Mouse (Mus musculus): ENCODE measurements at regions not wholly inside any gene's neighbourhood (a gene's known extent, or its start where the extent isn't known, plus 50 kb on each side); places are given as distances from the start of the nearest gene placed in this dataset.

DNA sequence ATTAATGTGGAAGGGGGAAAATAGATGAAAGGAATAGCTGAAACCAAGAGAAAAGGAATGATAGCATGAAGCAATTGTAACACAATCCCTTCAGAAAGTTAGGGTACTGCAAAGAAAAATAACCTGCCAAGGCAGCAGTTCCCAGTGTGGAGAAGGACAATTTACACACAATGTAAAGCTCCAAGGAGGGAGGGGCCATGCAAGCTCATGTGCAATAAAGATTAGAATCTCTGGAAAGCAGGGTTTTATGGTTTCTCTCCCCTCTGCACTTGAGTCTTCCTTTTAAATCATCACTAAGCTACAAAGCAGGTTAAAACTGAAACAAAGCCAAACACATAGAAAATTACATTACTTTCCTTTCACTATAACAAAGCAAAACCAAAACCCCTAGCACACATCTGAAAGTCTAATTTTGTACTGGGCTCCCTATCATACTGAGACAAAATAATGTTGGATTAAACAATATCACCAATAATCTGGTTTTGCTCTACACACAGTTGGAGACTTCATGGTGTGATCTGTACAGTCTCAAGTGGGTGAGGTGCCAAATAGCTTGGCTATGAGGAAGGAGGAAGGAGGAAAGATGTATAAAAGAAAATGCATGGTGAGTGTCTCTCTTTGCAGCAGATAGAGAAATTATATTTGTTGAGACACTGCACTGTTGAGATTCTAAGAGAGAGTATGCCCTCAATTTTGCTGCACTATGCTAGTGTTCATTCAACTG is 840.9 kb downstream of the Nova1 start:
- no peaks in the 10 kb centered on the region for H3K9me3 ChIP-seq
- no peaks in the 10 kb centered on the region for H3K4me1 ChIP-seq
- H3K27me3 ChIP-seq (replicated peaks; ENCODE audit: low read depth, poor library complexity, severe bottlenecking) = no peaks in the 10 kb centered on the region
- DNase-seq (ENCODE audit: low spot score) = no peak
- H3K4me3 ChIP-seq = no peak overlapping the region
- H3K36me3 ChIP-seq (replicated peaks) = no peaks in the 10 kb centered on the region
- H3K27ac ChIP-seq (replicated peaks) = no peak overlapping the region

DNA sequence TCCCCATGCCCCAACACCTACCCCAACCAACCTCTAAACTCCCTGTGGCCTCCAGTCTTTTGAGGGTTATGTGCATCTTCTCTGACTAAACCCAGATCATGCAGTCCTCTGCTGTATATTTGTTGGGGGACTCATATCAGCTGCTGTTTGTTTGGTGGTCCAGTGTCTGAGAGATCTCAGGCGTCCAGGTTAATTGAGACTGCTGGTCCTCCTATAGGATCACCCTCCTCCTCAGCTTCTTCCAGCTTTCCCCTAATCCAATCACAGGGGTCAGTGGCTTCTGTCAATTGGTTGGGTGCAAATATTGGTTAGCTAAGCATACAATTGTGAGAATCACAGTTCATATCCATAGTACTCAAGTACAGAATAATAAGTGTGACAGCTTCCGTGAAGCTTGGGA is 842.9 kb downstream of the Nova1 start:
- DNase-seq (ENCODE audit: low spot score) = no peak
- no peaks in the 10 kb centered on the region for H3K9me3 ChIP-seq
- no peaks in the 10 kb centered on the region for H3K4me1 ChIP-seq
- 77% methylated on average over 2 of the region's 2 CpGs for WGBS
- H3K36me3 ChIP-seq (replicated peaks) = no peaks in the 10 kb centered on the region
- no peak overlapping the region for H3K4me3 ChIP-seq
- H3K27me3 ChIP-seq (replicated peaks; ENCODE audit: low read depth, poor library complexity, severe bottlenecking) = no peaks in the 10 kb centered on the region
- H3K27ac ChIP-seq (replicated peaks) = no peak overlapping the region

DNA sequence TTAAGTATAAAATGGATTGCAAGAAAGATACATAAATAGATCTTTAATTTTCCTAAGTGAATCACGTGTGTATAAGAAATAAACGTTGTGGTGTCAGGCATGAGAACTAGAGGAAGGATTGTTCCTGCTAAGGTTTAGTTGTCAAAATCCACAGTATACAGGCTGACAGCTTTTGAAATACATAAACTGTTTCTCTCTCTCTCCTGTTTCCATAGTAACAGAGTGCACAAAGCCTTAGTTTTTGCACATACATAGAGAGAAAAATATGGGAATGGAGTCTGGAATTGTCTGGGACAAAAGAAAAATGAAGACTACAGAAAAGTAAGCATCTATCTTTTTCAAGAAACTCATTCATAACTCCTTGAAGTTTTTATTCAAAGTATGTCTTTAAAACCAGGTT is 848.3 kb downstream of the Nova1 start:
- H3K4me3 ChIP-seq = no peak overlapping the region
- no peaks in the 10 kb centered on the region for H3K27me3 ChIP-seq (replicated peaks; ENCODE audit: low read depth, poor library complexity, severe bottlenecking)
- no peaks in the 10 kb centered on the region for H3K4me1 ChIP-seq
- H3K36me3 ChIP-seq (replicated peaks) = no peaks in the 10 kb centered on the region
- H3K9me3 ChIP-seq = no peaks in the 10 kb centered on the region
- H3K27ac ChIP-seq (replicated peaks) = no peak overlapping the region
- WGBS = 86% methylated on average over 2 of the region's 2 CpGs
- no peak for DNase-seq (ENCODE audit: low spot score)

DNA sequence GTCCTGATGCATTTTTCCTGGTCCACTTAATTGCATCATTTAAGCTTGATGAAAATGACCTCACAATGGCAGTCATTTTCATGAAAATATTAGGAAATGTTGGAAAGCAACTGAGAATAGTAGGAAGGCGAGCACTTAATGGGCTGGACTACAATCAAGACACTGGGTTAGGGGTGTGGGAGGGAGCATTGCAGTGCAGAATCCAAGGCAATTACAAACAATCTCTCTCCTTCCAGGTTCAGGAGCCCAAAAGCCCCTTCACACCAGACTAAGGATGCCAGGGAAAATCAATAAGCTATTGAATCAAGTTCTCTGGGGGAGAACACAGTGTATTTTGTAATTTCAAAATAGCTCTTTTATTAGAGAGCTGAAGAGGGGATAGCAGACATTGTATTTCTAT is 848.8 kb downstream of the Nova1 start:
- 83% methylated on average over 1 of the region's 1 CpGs for WGBS
- Histone ChIP-seq H3K9me3 (no peaks in the 10 kb centered on the region), H3K4me1 (no peaks in the 10 kb centered on the region), H3K36me3 (replicated peaks) (no peaks in the 10 kb centered on the region), H3K4me3 (no peak overlapping the region), H3K27me3 (replicated peaks; ENCODE audit: low read depth, poor library complexity, severe bottlenecking) (no peaks in the 10 kb centered on the region), H3K27ac (replicated peaks) (no peak overlapping the region)
- no peak for DNase-seq (ENCODE audit: low spot score)

DNA sequence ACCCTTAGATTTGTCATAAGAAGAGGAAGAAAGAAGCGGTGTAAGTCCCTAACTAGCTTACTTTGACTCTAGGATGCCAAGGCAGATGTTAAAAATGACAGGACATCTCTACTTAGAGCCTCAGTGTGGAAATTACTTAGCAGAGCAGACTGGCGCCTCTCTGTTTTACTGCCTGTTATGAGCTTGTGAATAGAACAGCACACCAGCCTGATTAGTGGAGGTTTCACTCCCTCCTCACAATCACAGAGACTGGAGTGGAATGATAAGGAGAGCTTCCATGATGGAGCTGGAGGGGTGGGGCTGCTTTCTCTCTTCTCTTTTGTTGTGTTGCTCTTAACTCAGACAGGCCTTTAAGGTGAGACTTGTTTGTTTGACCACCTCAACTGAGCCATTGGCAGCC is 871.8 kb downstream of the Nova1 start:
- Histone ChIP-seq H3K4me1 (no peaks in the 10 kb centered on the region), H3K9me3 (no peaks in the 10 kb centered on the region), H3K27me3 (replicated peaks; ENCODE audit: low read depth, poor library complexity, severe bottlenecking) (no peaks in the 10 kb centered on the region), H3K4me3 (no peak overlapping the region), H3K36me3 (replicated peaks) (no peaks in the 10 kb centered on the region), H3K27ac (replicated peaks) (no peak overlapping the region)
- 80% methylated on average over 2 of the region's 2 CpGs for WGBS
- DNase-seq (ENCODE audit: low spot score) = no peak

DNA sequence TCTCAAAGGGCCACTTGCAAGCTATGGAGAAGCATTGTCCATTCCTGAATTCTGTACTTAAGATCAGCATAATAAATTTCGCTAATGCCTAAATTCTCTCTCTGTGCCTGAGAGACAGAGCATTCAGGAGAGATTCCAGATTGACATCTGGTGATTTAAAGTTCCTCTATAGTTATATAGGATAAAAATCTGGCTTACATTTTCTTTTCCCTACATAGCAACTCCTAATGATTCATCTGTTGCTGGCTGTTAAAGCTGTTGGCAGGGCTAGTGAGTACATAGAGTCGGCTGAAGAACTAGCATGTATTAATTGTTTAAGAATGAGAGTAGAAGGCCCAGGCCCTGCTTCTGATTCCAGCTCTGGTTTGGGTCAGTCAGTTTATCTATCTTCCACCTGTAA is 870.0 kb upstream of the Stxbp6 start:
- whole genome bisulfite sequencing = 83% methylated on average over 2 of the region's 2 CpGs
- Histone ChIP-seq H3K27ac (replicated peaks) (no peak overlapping the region), H3K9me3 (no peaks in the 10 kb centered on the region), H3K36me3 (replicated peaks) (no peaks in the 10 kb centered on the region), H3K4me3 (no peak overlapping the region), H3K27me3 (replicated peaks; ENCODE audit: low read depth, poor library complexity, severe bottlenecking) (no peaks in the 10 kb centered on the region), H3K4me1 (no peaks in the 10 kb centered on the region)
- no peak for DNase-seq (ENCODE audit: low spot score)

DNA sequence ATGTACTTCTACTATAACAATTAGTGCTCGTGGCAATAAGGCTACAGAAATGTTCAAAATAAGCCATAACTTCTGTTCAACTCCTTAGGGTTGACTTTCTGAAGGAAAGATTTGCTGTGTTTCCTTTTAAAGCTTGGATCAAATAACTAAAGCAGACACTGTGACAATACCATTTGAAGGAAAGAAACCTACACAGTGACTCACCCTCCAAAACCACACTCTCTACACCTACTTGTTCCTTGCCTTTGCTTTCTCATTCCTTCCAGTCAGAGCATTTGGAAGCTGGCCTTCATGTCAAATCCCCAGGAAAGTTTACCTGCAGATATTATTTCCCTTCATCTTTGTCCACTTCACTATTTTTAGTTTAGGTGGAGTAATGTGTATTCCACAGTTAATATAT is 867.9 kb upstream of the Stxbp6 start:
- no peak for DNase-seq (ENCODE audit: low spot score)
- H3K27me3 ChIP-seq (replicated peaks; ENCODE audit: low read depth, poor library complexity, severe bottlenecking) = no peaks in the 10 kb centered on the region
- no peak overlapping the region for H3K4me3 ChIP-seq
- 72% methylated on average over 1 of the region's 1 CpGs for WGBS
- H3K27ac ChIP-seq (replicated peaks) = no peak overlapping the region
- no peaks in the 10 kb centered on the region for H3K9me3 ChIP-seq
- no peaks in the 10 kb centered on the region for H3K36me3 ChIP-seq (replicated peaks)
- no peaks in the 10 kb centered on the region for H3K4me1 ChIP-seq

DNA sequence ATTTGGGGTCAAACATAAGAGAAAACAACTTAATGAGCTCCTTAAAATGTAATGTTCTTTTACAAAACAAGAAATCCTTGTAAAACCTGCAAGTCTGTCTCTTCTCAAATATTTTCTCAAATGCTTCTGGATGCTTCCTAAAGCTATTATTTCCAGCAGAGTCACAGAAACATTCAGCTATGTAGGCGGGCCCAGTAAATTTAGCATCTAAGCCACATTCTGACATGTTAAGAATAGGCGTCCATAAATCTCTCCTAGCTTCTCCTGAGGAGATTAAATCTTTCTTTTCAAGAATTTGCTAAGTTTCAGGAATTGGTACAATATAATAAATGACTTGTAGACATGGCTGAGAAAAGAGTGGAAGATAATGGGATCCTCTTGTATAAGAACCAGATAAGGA is 858.9 kb upstream of the Stxbp6 start:
- H3K4me1 ChIP-seq = no peaks in the 10 kb centered on the region
- no peak overlapping the region for H3K27ac ChIP-seq (replicated peaks)
- no peaks in the 10 kb centered on the region for H3K36me3 ChIP-seq (replicated peaks)
- no peaks in the 10 kb centered on the region for H3K9me3 ChIP-seq
- no peak overlapping the region for H3K4me3 ChIP-seq
- WGBS = 79% methylated on average over 2 of the region's 2 CpGs
- no peaks in the 10 kb centered on the region for H3K27me3 ChIP-seq (replicated peaks; ENCODE audit: low read depth, poor library complexity, severe bottlenecking)
- DNase-seq (ENCODE audit: low spot score) = no peak

DNA sequence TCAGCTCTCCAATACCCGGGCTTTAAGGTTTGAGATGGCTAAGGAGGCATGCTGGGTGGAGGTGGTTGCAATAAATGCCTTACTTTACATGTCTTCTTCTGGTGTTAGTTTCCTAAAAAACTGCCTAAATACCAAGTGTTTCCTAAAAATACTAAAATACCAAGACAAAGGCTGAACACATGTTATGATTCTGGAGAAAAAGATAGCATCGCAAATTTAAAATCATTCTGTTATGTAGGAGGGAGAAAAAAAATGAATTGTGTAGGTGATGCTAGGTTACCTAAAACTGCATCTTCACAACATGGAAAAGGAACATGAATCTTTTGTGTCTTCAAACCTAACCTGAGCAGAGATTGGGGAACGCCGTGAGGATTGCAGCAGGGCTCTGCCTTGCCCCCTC is 857.7 kb upstream of the Stxbp6 start:
- Histone ChIP-seq H3K9me3 (no peaks in the 10 kb centered on the region), H3K27ac (replicated peaks) (no peak overlapping the region), H3K36me3 (replicated peaks) (no peaks in the 10 kb centered on the region), H3K4me1 (no peaks in the 10 kb centered on the region), H3K27me3 (replicated peaks; ENCODE audit: low read depth, poor library complexity, severe bottlenecking) (no peaks in the 10 kb centered on the region), H3K4me3 (no peak overlapping the region)
- 84% methylated on average over 4 of the region's 4 CpGs for WGBS
- DNase-seq (ENCODE audit: low spot score) = no peak

DNA sequence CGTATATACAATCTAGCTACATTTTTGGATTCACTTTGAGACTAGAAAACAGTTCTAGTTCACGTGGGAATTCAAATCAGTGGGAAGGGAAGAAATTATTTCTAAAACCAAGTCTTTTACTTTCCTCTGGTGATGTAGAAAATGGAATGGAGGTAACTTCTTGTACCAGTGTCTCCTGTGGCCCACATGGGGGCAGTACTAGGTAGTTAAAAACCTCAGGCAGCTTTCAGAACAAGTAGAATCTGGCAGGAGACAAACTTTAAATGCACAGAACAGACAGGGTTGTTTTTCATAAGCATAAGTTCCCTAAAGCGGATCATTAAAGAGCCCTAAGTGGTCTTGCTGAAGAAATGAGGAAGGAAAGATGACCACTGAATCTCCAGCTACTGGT is 855.2 kb upstream of the Stxbp6 start:
- H3K27ac ChIP-seq (replicated peaks) = no peak overlapping the region
- 53% methylated on average over 3 of the region's 3 CpGs for WGBS

DNA sequence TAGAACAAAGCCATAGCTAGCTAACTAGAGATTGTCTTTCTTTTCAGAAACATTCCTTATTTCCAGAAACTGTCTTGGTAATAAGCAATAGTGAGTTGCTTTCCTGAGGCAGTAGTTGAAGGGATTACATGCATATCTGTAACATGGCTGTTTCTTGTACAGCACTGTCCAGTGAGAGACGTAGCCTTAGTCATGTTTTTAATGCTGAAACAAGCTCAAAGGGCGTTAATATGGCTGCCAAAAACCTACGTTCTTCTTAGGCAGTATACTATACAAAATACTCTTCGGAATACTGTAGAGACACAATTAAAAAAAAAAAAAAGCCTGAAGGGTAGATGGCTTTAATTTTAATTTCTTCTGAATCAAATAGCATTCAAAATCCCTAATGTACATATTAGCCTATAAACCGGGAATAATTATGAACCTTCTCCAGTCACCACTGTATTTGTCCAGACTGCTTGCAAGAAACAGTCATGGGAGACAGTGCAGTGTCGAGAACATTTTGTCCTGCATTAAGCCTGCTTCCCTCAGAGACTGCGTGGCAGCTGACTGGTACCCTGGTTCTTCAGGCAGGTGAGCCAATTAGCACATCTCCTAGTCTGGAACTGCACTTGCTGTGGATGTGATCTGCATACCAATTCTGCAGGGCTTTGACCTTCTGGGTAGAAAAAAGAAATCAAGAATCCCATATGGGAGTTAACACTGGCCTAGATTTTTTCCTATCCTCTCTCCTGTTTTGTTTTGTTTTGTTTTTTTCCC is 854.7 kb upstream of the Stxbp6 start:
- H3K27me3 ChIP-seq (replicated peaks; ENCODE audit: low read depth, poor library complexity, severe bottlenecking) = no peaks in the 10 kb centered on the region
- no peak overlapping the region for H3K27ac ChIP-seq (replicated peaks)
- H3K9me3 ChIP-seq = no peaks in the 10 kb centered on the region
- H3K36me3 ChIP-seq (replicated peaks) = no peaks in the 10 kb centered on the region
- WGBS = 87% methylated on average over 7 of the region's 7 CpGs
- H3K4me1 ChIP-seq = no peaks in the 10 kb centered on the region
- DNase-seq (ENCODE audit: low spot score) = no peak
- H3K4me3 ChIP-seq = no peak overlapping the region

More for the DNA sequence above, 855.2 kb upstream of the Stxbp6 start:
- no peaks in the 10 kb centered on the region for H3K9me3 ChIP-seq
- no peaks in the 10 kb centered on the region for H3K4me1 ChIP-seq
- no peaks in the 10 kb centered on the region for H3K27me3 ChIP-seq (replicated peaks; ENCODE audit: low read depth, poor library complexity, severe bottlenecking)
- DNase-seq (ENCODE audit: low spot score) = peak; percentile 34
- H3K4me3 ChIP-seq = no peak overlapping the region
- no peaks in the 10 kb centered on the region for H3K36me3 ChIP-seq (replicated peaks)
